Mouse (Mus musculus): ENCODE results near the gene Ugt1a8.
"Not testable (repeated sequence)": the region's sequence is repeated elsewhere in the genome, so short reads cannot be mapped to it uniquely, and the experiment has no call there.

The Ugt1a8 gene

DNA sequence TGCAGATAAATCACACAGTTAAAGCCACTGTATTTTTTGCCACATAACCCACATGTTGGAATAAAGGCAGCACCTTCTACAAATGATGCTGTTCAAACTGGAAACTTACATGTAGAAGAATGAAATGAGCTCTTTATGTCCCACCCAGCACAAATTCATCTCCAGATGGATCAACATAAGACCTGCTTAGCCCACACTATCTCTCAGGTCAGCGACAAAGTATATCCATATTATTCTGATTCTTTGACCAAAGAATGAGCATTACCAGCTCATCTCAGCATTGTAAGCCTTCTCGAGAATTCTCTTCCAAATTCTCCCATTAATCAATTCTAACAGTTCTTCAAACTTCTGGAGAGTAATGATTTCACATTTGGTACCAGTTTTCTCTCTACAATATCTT, 134.6 kb downstream of the Ugt1a8 start:
- DNase-seq (ENCODE audit: low spot score) = no peak

GRCm38 (mm10) chr1:88223011-88223515, 135.4 kb downstream of the Ugt1a8 start:
- DNase-seq (ENCODE audit: low spot score) = not testable (repeated sequence)

DNA sequence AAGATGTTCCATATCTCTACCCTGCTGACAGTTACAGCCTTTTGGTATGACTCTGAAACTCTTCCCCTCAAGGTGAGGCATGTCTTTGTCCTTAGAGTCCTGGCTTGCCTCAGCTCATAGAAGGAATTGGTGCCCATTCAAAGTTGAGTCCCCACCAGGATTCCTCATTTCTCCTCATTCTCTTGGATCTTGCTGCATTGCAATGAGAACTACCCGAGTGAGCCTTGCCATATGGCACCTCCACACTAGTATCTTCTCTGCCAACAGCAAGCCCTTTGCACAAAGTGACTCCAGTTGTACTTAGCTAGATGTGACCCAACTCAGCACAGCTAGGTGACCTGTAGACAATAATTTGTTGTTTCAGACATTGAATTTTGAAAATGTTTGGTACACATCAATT, 136.0 kb downstream of the Ugt1a8 start:
- DNase-seq (ENCODE audit: low spot score) = no peak

GRCm38 (mm10) chr1:88224029-88224776, 136.6 kb downstream of the Ugt1a8 start:
- no peak for DNase-seq (ENCODE audit: low spot score)

GRCm38 (mm10) chr1:88225301-88225700, 137.7 kb downstream of the Ugt1a8 start:
- not testable (repeated sequence) for DNase-seq (ENCODE audit: low spot score)

DNA sequence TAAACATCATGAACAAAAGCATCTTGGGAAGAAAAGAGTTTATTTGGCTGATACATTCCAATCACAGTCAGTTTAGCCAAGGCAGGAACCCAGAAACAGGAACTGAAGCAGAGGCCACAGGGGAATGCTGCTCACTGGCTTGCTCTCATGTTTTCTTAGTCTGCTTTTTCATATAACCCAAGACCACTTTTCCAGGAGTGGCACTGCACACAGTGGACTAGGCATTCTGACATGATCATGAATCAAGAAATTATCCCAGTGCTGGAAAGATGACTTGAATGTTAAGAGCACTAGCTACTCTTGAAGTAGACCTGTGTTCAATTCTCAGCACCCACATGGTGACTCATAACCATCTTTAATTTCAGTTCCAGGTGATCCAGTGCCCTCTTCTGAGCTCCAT, 138.1 kb downstream of the Ugt1a8 start:
- DNase-seq (ENCODE audit: low spot score) = no peak

- no peak for DNase-seq (ENCODE audit: low spot score)
These were observed 139.2 kb downstream of the Ugt1a8 start, which contains the start of gene Mroh2a for GRCm38 (mm10) chr1:88226670-88227379. Gene Mroh2a, plus strand, starts transcription at chr1:88226986.

DNA sequence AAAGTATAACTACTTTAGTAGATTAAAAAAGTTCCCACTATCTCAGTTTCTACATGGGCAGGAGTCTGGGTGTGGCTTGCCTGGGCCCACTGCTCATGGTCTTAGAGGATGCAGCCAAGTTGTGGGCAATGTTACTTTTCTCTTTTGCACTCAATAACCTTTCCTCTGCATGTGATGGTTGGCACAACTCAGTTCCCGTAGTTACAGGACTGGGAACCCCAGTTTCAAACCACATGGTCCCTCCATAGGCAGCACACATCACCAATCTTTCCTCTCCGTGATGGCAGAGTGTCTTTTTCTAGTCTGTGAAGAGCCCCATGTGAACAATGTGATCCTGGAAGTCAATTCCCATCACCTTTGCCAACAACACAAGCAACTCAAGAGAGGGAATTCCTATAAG, 139.9 kb downstream of the Ugt1a8 start:
- DNase-seq (ENCODE audit: low spot score) = no peak

DNA sequence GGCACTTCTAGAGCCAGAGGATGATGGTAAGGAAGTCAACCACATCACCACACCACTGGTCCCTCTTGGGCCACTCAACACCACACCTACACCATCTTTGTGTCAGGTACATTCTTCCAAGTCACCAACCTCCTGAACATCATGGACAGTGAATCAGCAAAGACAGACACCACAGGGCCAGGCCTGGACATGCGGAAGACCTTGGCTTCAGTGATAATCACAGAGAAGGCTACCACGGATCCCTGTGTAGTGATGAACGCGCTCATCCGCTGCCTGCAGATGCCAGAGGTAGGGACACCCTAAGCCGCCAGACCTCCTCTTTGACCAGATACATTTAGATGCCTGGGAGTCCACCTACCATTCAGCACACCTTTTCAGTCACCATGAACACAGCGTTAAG, 140.5 kb downstream of the Ugt1a8 start:
- DNase-seq (ENCODE audit: low spot score) = no peak

GRCm38 (mm10) chr1:88229566-88229965, 142.0 kb downstream of the Ugt1a8 start:
- DNase-seq (ENCODE audit: low spot score) = no peak

GRCm38 (mm10) chr1:88229986-88230385, 142.4 kb downstream of the Ugt1a8 start:
- no peak for DNase-seq (ENCODE audit: low spot score)

GRCm38 (mm10) chr1:88230421-88230820, 142.8 kb downstream of the Ugt1a8 start:
- DNase-seq (ENCODE audit: low spot score) = no peak

DNA sequence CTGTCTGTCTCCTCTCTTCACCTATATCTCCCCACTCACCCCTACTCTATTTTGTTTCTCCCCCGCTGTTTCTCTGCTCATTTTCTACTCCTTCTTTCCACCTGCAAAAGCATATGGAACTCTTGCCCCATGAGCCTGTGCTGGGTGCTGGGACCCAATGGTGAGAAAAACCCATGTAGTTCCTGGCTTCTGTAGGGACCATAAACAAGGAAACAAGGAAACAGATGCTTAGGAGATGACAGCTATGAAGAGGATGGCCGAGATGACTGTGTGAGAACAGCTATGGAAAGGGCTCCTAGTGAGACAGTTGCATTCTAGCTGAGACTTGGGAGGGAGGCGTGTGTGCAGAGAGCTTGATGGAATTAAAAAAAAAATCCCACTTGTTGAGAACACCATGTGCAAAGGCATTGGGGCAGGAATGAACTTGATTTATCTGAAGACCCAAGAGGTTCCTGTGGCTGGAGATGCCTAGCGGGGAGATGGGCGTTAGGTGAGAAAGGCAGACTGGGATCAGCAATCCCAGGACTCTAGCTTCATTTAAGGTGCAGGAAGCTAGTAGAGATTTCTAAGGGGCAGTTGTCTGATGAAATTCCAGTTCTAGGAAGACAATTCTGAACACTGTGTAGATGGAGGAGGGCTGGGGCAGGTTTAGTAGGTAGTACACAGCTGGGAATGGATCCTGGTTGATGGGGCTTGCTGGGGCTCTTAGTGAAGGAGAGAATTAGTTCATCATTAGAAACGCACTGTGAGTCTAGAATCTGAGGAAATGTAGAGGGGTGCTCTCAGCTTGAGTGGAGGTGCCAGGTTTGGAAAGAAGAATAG, 143.6 kb downstream of the Ugt1a8 start:
- no peak for DNase-seq (ENCODE audit: low spot score)

- DNase-seq (ENCODE audit: low spot score) = no peak
These were observed 144.3 kb downstream of the Ugt1a8 start for GRCm38 (mm10) chr1:88231803-88232499.

GRCm38 (mm10) chr1:88232664-88233380, 145.2 kb downstream of the Ugt1a8 start:
- DNase-seq (ENCODE audit: low spot score) = no peak

DNA sequence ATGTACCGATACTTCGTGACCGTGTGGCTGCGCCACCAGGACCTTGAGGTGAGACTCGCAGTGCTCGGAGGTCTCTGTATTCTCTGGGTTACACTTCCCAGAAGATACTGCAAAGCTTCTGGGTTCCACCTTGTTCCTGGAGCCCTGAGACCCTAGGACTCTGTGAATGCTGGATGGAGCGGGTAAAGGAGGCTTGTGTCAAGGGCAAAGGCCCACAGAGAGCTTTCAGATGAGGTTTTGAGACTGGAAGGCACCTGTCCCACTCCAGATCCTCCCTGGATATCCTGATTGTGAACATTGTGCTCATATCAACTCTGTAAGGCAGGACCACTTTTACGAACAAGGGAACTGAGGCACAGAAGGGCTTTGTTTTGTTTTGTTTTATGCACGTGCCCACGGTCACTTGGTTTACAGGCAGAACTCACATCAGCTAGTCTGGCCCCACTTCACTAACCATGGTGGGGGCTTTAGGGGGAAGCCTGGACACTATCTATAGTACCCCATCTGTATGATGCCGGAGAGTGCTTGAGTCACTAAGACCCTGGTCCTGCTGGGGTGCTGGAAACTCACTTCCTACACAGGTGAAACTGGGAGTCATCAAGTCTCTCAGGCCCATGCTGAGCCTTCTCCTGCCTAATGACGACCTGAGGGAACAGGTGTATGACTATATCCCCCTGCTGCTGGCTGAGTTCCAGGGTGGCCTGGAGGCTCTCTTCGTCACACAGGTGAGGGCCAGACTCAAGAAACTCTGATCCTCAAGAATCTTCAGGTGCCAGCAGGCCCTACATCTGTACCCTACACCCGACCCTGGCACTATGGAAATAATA, 146.0 kb downstream of the Ugt1a8 start:
- no peak for DNase-seq (ENCODE audit: low spot score)

- no peak for DNase-seq (ENCODE audit: low spot score)
These were observed 146.6 kb downstream of the Ugt1a8 start for GRCm38 (mm10) chr1:88234248-88234610.

- DNase-seq (ENCODE audit: low spot score) = no peak
These were observed 147.0 kb downstream of the Ugt1a8 start for GRCm38 (mm10) chr1:88234646-88235045.

DNA sequence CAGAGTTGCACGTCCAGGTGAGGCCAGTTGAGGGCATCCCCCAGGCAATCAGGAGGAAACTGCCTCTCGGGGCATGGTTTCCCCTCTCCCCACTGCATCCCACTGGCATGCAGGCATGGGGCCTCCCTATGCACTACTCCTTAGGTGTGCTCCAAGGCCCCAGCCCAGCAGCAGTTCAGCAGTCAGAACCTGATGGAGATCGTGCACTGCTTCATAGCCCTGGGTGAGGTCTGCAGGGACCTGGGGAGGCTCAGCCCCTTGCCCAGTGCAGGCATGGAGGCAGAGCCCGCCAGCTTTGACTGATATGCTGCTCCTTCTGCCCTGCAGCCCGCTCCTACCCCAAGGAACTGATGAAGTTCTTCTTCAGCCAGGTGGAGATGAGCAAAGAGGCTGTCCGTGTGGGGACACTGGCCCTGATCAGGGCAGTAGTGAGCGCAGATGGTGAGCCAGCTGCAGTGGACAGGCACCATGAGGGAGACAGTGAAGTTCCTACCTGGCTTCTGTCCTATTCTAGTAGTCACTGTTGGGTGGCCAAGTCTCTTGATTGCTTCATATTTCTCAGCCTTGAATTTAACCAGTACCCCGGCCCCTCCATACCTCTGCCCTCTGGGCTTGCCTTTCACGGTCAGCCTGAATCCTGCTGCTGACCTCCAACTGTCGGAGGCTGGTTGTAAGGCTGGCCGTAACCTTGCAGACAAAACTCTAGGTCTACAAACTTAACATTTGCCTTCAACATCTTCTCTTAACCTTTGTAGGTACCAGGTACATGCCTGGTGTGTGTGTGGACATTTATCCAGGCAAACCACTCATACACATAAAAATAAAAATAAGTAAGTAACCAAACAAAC, 147.7 kb downstream of the Ugt1a8 start:
- no peak for DNase-seq (ENCODE audit: low spot score)

Data from layer of hippocampus, adult 9-10 months (tissue).